Mouse (Mus musculus) inflammation-experienced regulatory T-cells, adult 6 months (primary cell): ENCODE measurements around the gene Pax5. TPM values are rescaled to one million over a fixed set of nuclear protein-coding genes. Genes with fewer than 3 reads are reported as not detected.

Experiments used
- polyA plus RNA-seq, 3 experiments: library from polyadenylated mRNA; unstranded; fragments of 100-300 nt; shearing (Covaris generic); gene quantifications; one replicate each; pipeline ENCODE4 v1.2.1; 2017

The Pax5 gene
- polyA plus RNA-seq, 3 experiments from 2014 or later: 0.31 to 0.91 (median 0.55) TPM

Other genes starting within 250 kb of the Pax5 start
- gene Zcchc7, start 45.4 kb upstream of the Pax5 start, polyA plus RNA-seq: 100 to 1,000 TPM in 2 of 3 experiments, 10 to 100 TPM in 1; 89.1 to 156 (median 151) TPM